Mouse (Mus musculus) kidney, adult 11 months (tissue): ENCODE measurements around the gene B4galt5.

Source experiments
- DNase-seq: peaks from one replicate; pipeline ENCODE4 v3.0.0; 2022

B4galt5 gene

DNA sequence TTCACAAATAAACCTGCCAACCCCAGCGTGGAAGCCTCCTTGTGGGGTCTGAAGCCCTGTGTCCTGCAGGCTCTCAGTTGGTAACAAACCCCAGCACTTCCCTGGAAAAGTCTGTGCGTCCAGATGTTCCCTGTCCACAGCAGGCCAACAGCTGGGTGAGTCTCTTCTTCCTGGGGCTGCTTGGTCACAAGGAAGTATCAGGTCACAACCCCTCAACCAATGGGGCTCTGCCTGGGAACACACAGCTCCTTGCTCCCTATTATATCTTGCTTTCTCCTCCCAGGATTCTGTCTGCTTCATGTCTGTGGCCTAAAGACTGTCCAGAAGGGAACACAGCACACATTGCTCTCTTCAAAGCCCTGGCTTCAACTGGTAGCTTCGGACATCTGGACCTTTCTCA is 99.4 kb downstream of the B4galt5 start:
- peak; percentile 59 for DNase-seq
